Mouse (Mus musculus) left cerebral cortex, adult 2 months (tissue): ENCODE results near the gene Cfap65. TPM values are rescaled to one million over a fixed set of nuclear protein-coding genes. Genes with fewer than 3 reads are reported as not detected.

ENCODE experiments used
- DNase-seq, 2 experiments: peaks; one replicate each; pipeline ENCODE4 v3.0.0; 2021 to 2022; ENCODE audit warnings: low spot score in 2 of 2, mixed read lengths in 1 of 2; ENCODE audit errors: extremely low spot score in 1 of 2
- H3K27ac ChIP-seq: fragments of 200-600 bp; 2 replicates; pipeline ENCODE4 v1.8.1; 2022
- H3K4me3 ChIP-seq: fragments of 200-600 bp; 2 replicates; pipeline ENCODE4 v1.8.1; 2022
- CTCF ChIP-seq: fragments of 200-600 bp; IDR thresholded peaks from 2 replicates; pipeline ENCODE4 v1.8.1; 2022; ENCODE audit warnings: antibody characterized with exemption, mild to moderate bottlenecking, moderate library complexity
- intact Hi-C: fragments of 180-260 bp; cut with DNase I; formaldehyde crosslinking; loops from one replicate; pipeline ENCODE4 v1.15.1; 2025
- long read RNA-seq, 2 experiments: library from polyadenylated mRNA; stranded (forward); transcript quantifications; one replicate each; pipeline ENCODE4 v2.0.0; 2021; ENCODE audit warnings: borderline mapping rate in 2 of 2
- total RNA-seq, 2 experiments: library from RNA; stranded (reverse); gene quantifications; 2 replicates each; pipeline ENCODE4 v1.2.3; 2021

The Cfap65 gene
- 1 to 10 TPM; 3.0 to 3.5 TPM for total RNA-seq
- long read RNA-seq, experiment 1, partial matches to known transcripts = 3 of 4 reads
- long read RNA-seq, experiment 1, other reads (novel, unspliced or antisense) = 1 of 4 reads
- long read RNA-seq, experiment 2, partial matches to known transcripts = 0 of 2 reads
- long read RNA-seq, experiment 2, other reads (novel, unspliced or antisense) = 2 of 2 reads

- Histone ChIP-seq H3K4me3 (peak within 1 kb of the TSS; percentile 53), H3K27ac (no peak within 1 kb of the TSS)
- no peak for TF ChIP-seq CTCF
- peak; percentile 69 to 79 for DNase-seq
- intact Hi-C loops = no loop called here
Observed at GRCm38 (mm10) chr1:74935402-74935801, at the start of gene Cfap65. Cfap65 (minus strand) TSS chr1:74935599.

DNA sequence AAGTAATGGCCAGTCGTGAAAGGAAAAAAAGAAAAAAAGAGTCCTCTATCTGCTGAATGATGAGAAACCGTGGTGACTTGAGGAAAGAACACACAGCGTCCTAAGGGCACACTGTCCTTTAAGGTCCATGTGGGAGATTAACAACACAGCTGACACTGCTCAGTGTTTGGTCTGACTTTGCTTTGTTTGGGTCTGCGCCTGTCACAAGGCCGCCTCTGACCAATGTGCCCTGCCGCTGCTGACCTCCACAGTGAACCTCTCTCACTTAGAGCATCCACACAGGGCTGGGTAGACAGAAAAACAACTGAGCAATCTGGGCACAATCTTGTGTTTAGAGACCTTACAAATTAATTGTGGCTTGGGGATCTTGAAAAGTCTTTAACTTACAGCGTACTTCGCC, 41.6 kb upstream of the Cfap65 start:
- no peak for TF ChIP-seq CTCF
- DNase-seq = no peak
- Histone ChIP-seq H3K4me3 (no peak overlapping the region), H3K27ac (no peak overlapping the region)
- intact Hi-C loops = no loop called here

DNA sequence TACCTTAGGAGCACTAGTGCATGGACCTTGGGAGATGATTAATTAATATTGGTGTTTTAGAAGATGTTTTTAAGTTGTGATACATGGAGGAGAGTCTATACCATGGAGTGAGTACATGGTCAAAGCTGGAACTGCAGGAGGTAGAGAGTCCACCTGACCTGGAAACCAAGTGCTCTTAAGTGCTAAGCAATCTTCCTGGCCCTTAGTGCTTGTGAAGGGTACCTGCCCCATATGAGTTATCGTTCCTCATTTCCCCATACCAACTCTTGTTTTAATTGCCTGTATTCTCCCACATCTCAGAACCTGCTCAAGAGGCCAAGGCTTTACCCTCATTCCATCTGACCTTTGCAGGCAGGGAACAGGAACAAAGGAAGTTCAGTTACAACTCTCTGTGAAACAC, 40.5 kb upstream of the Cfap65 start:
- intact Hi-C loops = no loop called here
- DNase-seq = no peak
- TF ChIP-seq CTCF = no peak
- Histone ChIP-seq H3K4me3 (no peak overlapping the region), H3K27ac (no peak overlapping the region)

GRCm38 (mm10) chr1:74973590-74973989, 38.2 kb upstream of the Cfap65 start:
- no peak overlapping the region for H3K4me3 ChIP-seq
- intact Hi-C loops = no loop called here
- peak; percentile 19 for TF ChIP-seq CTCF
- no peak for DNase-seq
- H3K27ac ChIP-seq = no peak overlapping the region

- no peak for DNase-seq
- intact Hi-C loops = no loop called here
- H3K27ac ChIP-seq = no peak overlapping the region
- TF ChIP-seq CTCF = no peak
- no peak overlapping the region for H3K4me3 ChIP-seq
Observed at GRCm38 (mm10) chr1:74971353-74972050, 36.1 kb upstream of the Cfap65 start.

DNA sequence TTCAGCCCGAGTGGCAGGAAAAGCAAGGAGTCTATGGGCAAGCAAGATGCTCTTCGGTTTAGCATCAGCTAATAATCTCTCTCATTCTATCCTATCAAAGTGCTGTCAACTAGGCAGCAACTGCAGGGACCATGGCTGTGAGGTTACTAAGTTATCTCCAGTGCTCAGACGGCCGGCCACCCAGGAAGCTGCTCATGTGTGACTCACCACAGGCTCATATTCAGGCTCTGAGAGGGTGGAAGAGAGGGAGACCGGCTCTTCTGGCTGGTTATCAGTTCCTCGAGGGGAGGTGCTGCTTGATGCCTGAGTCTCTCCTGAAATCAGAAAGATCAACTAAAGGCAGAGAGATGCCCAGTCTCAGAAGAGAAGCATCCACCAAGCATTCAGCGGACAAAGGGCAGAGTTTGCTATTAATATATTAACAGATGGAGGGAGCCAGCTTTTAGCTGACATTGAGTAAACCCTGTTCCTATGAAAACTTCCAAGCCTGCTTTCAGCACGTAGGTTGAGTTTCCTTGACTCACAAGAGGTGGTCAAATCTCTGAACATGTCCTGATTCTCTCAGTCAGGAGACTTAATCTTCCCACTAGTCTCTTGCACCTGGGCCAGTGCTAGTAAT, 32.7 kb upstream of the Cfap65 start:
- no peak overlapping the region for H3K4me3 ChIP-seq
- no peak overlapping the region for H3K27ac ChIP-seq
- no peak for DNase-seq
- TF ChIP-seq CTCF = no peak
- intact Hi-C loops = no loop called here

- Histone ChIP-seq H3K4me3 (no peak overlapping the region), H3K27ac (no peak overlapping the region)
- peak; percentile 73 for TF ChIP-seq CTCF
- intact Hi-C loops = loop anchor here (1.0 kb wide), 1 partner anchor 52 kb away; no protein-coding TSS in a partner anchor
- DNase-seq = peak; percentile 44 to 67
Observed at GRCm38 (mm10) chr1:74964494-74965215, 29.3 kb upstream of the Cfap65 start.

- Histone ChIP-seq H3K4me3 (no peak overlapping the region), H3K27ac (no peak overlapping the region)
- intact Hi-C loops = no loop called here
- TF ChIP-seq CTCF = no peak
- no peak for DNase-seq
Observed at GRCm38 (mm10) chr1:74962853-74963227, 27.4 kb upstream of the Cfap65 start.

DNA sequence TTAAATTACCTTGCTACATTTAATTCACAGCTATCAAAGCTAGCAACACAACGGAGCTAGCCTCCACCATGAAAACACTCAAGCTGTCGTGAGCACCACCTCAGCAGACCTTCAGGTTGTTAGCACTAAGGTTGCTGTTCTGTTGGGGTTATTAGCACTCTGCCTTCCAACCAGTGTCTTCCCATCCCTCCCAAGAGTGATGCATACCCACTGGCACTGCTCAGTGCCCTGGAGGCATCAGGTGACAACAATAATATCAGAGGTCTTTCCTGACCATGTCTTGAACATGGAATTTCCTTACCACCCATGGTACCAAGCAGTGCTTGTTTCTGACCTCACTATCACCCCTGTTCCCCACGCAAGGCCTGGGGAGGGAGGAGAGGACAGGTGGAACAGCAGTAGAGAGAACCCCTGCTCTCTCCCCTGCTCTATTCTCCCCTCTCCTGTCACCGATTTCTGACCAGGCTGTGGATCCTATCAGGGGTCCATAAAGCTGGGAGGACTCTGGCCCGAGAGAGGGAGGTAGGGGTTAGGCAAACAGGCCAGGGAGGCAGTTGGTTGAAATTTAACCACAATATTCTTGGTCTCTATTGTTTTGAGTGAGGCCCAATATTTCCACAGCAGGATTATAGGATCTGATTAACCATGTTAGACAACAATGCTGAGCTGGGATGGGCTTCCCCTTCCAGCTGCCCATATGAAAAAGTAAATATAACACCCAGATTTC, 26.9 kb upstream of the Cfap65 start:
- intact Hi-C loops = no loop called here
- H3K27ac ChIP-seq = no peak overlapping the region
- no peak for DNase-seq
- no peak overlapping the region for H3K4me3 ChIP-seq
- no peak for TF ChIP-seq CTCF

DNA sequence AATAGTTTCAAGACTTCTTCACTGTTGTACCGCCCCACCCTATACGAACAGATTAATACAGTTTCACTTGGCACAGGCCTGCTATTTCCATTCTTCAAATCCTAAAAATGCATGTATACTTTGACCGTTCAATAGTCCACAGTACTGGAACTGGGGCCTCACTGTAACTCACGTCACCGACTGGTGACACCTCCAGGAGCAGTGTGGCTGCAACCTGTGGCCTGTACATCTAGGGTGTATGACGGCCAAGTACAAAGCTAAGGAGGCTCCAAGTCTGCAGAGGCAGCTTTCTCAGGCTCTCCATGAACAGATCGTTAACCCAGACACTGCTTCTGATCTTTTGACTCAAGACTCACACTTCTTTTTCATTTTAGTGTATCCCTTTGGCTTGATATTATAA, 26.3 kb upstream of the Cfap65 start:
- intact Hi-C loops = no loop called here
- no peak for DNase-seq
- Histone ChIP-seq H3K27ac (no peak overlapping the region), H3K4me3 (no peak overlapping the region)
- TF ChIP-seq CTCF = no peak

DNA sequence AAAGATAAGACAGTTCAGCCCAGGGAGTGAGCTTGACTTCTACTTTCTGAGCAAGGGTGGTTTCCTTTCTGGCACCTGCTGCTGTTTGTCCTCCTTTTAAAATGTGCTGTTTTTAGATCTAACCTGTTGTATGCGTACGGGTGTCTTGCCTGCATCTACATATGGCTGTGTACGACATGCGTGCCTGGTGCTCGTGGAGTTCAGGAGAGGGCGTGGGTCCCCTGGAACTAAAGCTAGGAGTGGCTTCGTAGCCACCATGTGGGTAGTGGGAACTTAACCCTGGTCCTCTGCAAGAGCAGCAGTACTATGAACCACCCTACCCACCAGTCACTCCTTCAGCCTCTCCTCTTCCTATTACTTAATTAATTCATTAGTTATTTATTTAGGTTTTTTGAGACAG, 24.7 kb upstream of the Cfap65 start:
- intact Hi-C loops = no loop called here
- Histone ChIP-seq H3K4me3 (no peak overlapping the region), H3K27ac (no peak overlapping the region)
- DNase-seq = no peak
- no peak for TF ChIP-seq CTCF
